Mouse (Mus musculus) limb, embryonic 14.5 days (tissue): ENCODE results near the gene Erg. TPM values are rescaled to one million over a fixed set of nuclear protein-coding genes. Genes with fewer than 3 reads are reported as not detected.

ENCODE experiments used
- ATAC-seq: fragments of 200-750 bp; cut with Nextera tagmentation; 2 replicates; pipeline ENCODE4 v1.8.0; 2017; ENCODE audit warnings: low read depth, moderate number of reproducible peaks, moderate TSS enrichment; ENCODE audit not compliant: low FRiP score
- DNase-seq: peaks from one replicate; pipeline ENCODE4 v3.0.0-alpha.2; 2015; ENCODE audit warnings: low spot score
- H3K27ac ChIP-seq: fragments of 300-500 bp; sonication (generic); replicated peaks from 2 replicates; pipeline ENCODE4 v1.5.1; 2014; ENCODE audit warnings: low read depth, mild to moderate bottlenecking, low read length, moderate library complexity, mixed read lengths
- H3K27me3 ChIP-seq: fragments of 300-500 bp; sonication (generic); 2 replicates; pipeline ENCODE4 v1.6.1; 2014; ENCODE audit warnings: low read length, mixed read lengths; ENCODE audit not compliant: control insufficient read depth, insufficient read depth
- H3K36me3 ChIP-seq: fragments of 300-500 bp; sonication (generic); 2 replicates; pipeline ENCODE4 v1.6.1; 2014; ENCODE audit warnings: mild to moderate bottlenecking, low read length, moderate library complexity, mixed read lengths; ENCODE audit not compliant: control insufficient read depth, insufficient read depth
- H3K4me1 ChIP-seq: fragments of 300-500 bp; sonication (generic); 2 replicates; pipeline ENCODE4 v1.6.1; 2014; ENCODE audit warnings: antibody characterized with exemption, low read length, mixed read lengths; ENCODE audit not compliant: control insufficient read depth, insufficient read depth
- H3K4me2 ChIP-seq: fragments of 300-500 bp; sonication (generic); replicated peaks from 2 replicates; pipeline ENCODE4 v1.6.1; 2014; ENCODE audit warnings: low read depth, mild to moderate bottlenecking, low read length, moderate library complexity; ENCODE audit not compliant: severe bottlenecking
- H3K4me3 ChIP-seq: fragments of 300-500 bp; sonication (generic); replicated peaks from 2 replicates; pipeline ENCODE4 v1.5.1; 2014; ENCODE audit warnings: low read length
- H3K9ac ChIP-seq: fragments of 300-500 bp; sonication (generic); 2 replicates; pipeline ENCODE4 v1.6.1; 2014; ENCODE audit warnings: mild to moderate bottlenecking, low read depth, low read length, moderate library complexity; ENCODE audit not compliant: severe bottlenecking
- H3K9me3 ChIP-seq: fragments of 300-500 bp; sonication (generic); 2 replicates; pipeline ENCODE4 v1.6.1; 2016; ENCODE audit warnings: low read length; ENCODE audit not compliant: control insufficient read depth
- POLR2A ChIP-seq: fragments of 200-500 bp; IDR thresholded peaks from 2 replicates; pipeline ENCODE4 v1.8.0; 2012; ENCODE audit warnings: inconsistent platforms, mild to moderate bottlenecking, moderate library complexity, borderline replicate concordance; ENCODE audit not compliant: insufficient read depth, insufficient read length; ENCODE audit errors: extremely low read depth
- WGBS: fragments of 180-500 bp; shearing (Covaris S2); extraction: QIAGEN DNeasy Blood & Tissue Kit; methylation state at CpG from one replicate; pipeline ENCODE4 v1.1.7; 2014; 5-methylcytosine and 5-hydroxymethylcytosine counted together
- polyA plus RNA-seq, 2 experiments: library from polyadenylated mRNA; depleted of rRNA in 1 of 2; stranded (reverse) in 1 of 2; unstranded in 1 of 2; fragments of >200 nt; fragmentation: Nextera tagmentation in 1 of 2; extraction: Ambion mirVana in 1 of 2; gene quantifications; 2 replicates each; pipeline versions ENCODE4 v1.2.1 to v1.2.3; 2012 to 2014

Erg gene
- polyA plus RNA-seq, 2 experiments, result 18.9 to 40.6 TPM

- Histone ChIP-seq H3K4me2 (no peak overlapping the region), H3K36me3 (no peaks in the 10 kb centered on the region), H3K9me3 (no peaks in the 10 kb centered on the region), H3K27ac (no peak overlapping the region), H3K4me1 (peaks cover 8% of the 10 kb centered on the region; the same call in 1 of the 2 replicates), H3K9ac (no peak overlapping the region), H3K27me3 (no peaks in the 10 kb centered on the region), H3K4me3 (no peak overlapping the region)
- no peak for TF ChIP-seq POLR2A
- WGBS, result 58% methylated on average over 4 of the region's 4 CpGs
- DNase-seq, result no peak
- no peak for ATAC-seq
Measured at GRCm38 (mm10) chr16:95436051-95436450, 150.3 kb downstream of the Erg start.

GRCm38 (mm10) chr16:95434434-95434833 lies 152.0 kb downstream of the Erg start:
- H3K9ac ChIP-seq, result no peak overlapping the region
- ATAC-seq, result no peak

GRCm38 (mm10) chr16:95432540-95432971 lies 153.8 kb downstream of the Erg start:
- Histone ChIP-seq H3K9me3 (no peaks in the 10 kb centered on the region), H3K36me3 (no peaks in the 10 kb centered on the region), H3K4me1 (peaks cover 17% of the 10 kb centered on the region), H3K9ac (no peak overlapping the region), H3K27me3 (no peaks in the 10 kb centered on the region), H3K4me3 (no peak overlapping the region), H3K27ac (no peak overlapping the region), H3K4me2 (no peak overlapping the region)
- ATAC-seq (peak; percentile 51; the same call in 1 of the 2 replicates), DNase-seq (no peak)
- TF ChIP-seq POLR2A, result no peak
- 67% methylated on average over 2 of the region's 2 CpGs for WGBS

More at GRCm38 (mm10) chr16:95434434-95434833, 152.0 kb downstream of the Erg start:
- Histone ChIP-seq H3K27ac (no peak overlapping the region), H3K4me3 (no peak overlapping the region), H3K9me3 (no peaks in the 10 kb centered on the region), H3K27me3 (no peaks in the 10 kb centered on the region), H3K36me3 (no peaks in the 10 kb centered on the region), H3K4me2 (no peak overlapping the region), H3K4me1 (peaks cover 8% of the 10 kb centered on the region)
- TF ChIP-seq POLR2A, result no peak
- no peak for DNase-seq
- WGBS, result 87% methylated on average over 8 of the region's 8 CpGs

- DNase-seq, result no peak
- Histone ChIP-seq H3K4me3 (no peak overlapping the region), H3K9ac (no peak overlapping the region), H3K4me2 (no peak overlapping the region), H3K36me3 (no peaks in the 10 kb centered on the region), H3K27ac (no peak overlapping the region), H3K27me3 (no peaks in the 10 kb centered on the region), H3K4me1 (peaks cover 29% of the 10 kb centered on the region), H3K9me3 (no peaks in the 10 kb centered on the region)
- no peak for ATAC-seq
- no peak for TF ChIP-seq POLR2A
- 93% methylated on average over 3 of the region's 3 CpGs for WGBS
Measured at GRCm38 (mm10) chr16:95429851-95430250, 156.5 kb downstream of the Erg start.

- H3K9ac ChIP-seq, result no peak overlapping the region
- no peak overlapping the region for H3K4me2 ChIP-seq
- WGBS, result 49% methylated on average over 5 of the region's 5 CpGs
- no peaks in the 10 kb centered on the region for H3K27me3 ChIP-seq
- peaks cover 45% of the 10 kb centered on the region for H3K4me1 ChIP-seq
- no peaks in the 10 kb centered on the region for H3K9me3 ChIP-seq
- no peak for TF ChIP-seq POLR2A
- H3K4me3 ChIP-seq, result no peak overlapping the region
- ATAC-seq (no peak), DNase-seq (no peak)
- no peak overlapping the region for H3K27ac ChIP-seq
- no peaks in the 10 kb centered on the region for H3K36me3 ChIP-seq
Measured at GRCm38 (mm10) chr16:95428239-95428638, 158.2 kb downstream of the Erg start.

GRCm38 (mm10) chr16:95427512-95427911 lies 158.9 kb downstream of the Erg start:
- no peaks in the 10 kb centered on the region for H3K36me3 ChIP-seq
- H3K4me1 ChIP-seq, result peaks cover 48% of the 10 kb centered on the region
- no peak for TF ChIP-seq POLR2A
- WGBS, result 67% methylated on average over 10 of the region's 10 CpGs
- no peak overlapping the region for H3K27ac ChIP-seq
- no peak for DNase-seq
- ATAC-seq, result no peak
- no peak overlapping the region for H3K4me3 ChIP-seq
- no peak overlapping the region for H3K4me2 ChIP-seq
- H3K9ac ChIP-seq, result no peak overlapping the region
- no peaks in the 10 kb centered on the region for H3K9me3 ChIP-seq
- no peaks in the 10 kb centered on the region for H3K27me3 ChIP-seq
